Comparison of ENCODE assay signal across 8 mouse cellular contexts in genomic region chr5:30887331-30887761, GRCm38 (mm10). TPM values are rescaled to one million over a fixed set of nuclear protein-coding genes. Genes with fewer than 3 reads are reported as not detected.
DNase-seq lines count a peak whose midpoint lies in the region; ATAC-seq and TF ChIP-seq lines count a peak whose summit lies in the region.

No protein-coding gene starts in this region.

- peaks cover 2 to 5% of the 10 kb centered on the region in 2 experiments; a peak in 2 of 4 replicates for H3K4me1 ChIP-seq in ES-E14 (ENCODE audit: control insufficient read depth in 2 of 2, insufficient read depth in 2 of 2, low read length in 2 of 2, poor library complexity in 1 of 2)
- H3K4me1 ChIP-seq in bone marrow macrophage, adult 2 months (ENCODE audit: control insufficient read depth, insufficient read depth, low read length): peaks cover 8% of the 10 kb centered on the region
- peaks cover 12% of the 10 kb centered on the region for H3K4me1 ChIP-seq in embryonic facial prominence, embryonic 14.5 days (ENCODE audit: control insufficient read depth, insufficient read depth, low read length)

- no peaks in the 10 kb centered on the region for H3K9me3 ChIP-seq in ES-E14 (ENCODE audit: control insufficient read depth, insufficient read depth, low read depth, low read length)
- H3K9me3 ChIP-seq in embryonic facial prominence, embryonic 14.5 days (ENCODE audit: control insufficient read depth, low read length): no peaks in the 10 kb centered on the region

- TF ChIP-seq POLR2A in bone marrow macrophage, adult 2 months (IDR thresholded peaks at IDR 0.05; ENCODE audit: borderline replicate concordance, low read depth, low read length): no peak

- in situ Hi-C loops in ES-E14 (cut with MboI; ENCODE audit: low sequenced_read_pairs in 2 of 2, unreplicated experiment in 2 of 2): no loop called here

- intact Hi-C loops in heart, postnatal 10 days (cut with DNase I): no loop called here

- peak; percentile 91 for DNase-seq in ES-E14 (ENCODE audit: low read depth, low spot score)
- peak; percentile 93 for DNase-seq in embryonic facial prominence, embryonic 14.5 days (ENCODE audit: low spot score)
- DNase-seq in heart, postnatal 10 days: peak; percentile 74 to 75
- DNase-seq in left cerebral cortex, adult 18-20 months (ENCODE audit: low spot score in 2 of 2): peak; percentile 38 to 41
- DNase-seq in right cerebral cortex, postnatal 10 days (ENCODE audit: low spot score in 2 of 2): peak; percentile 75 to 83
- DNase-seq in urinary bladder, postnatal 36 days (ENCODE audit: low spot score in 2 of 2): peak; percentile 55 to 64

- peak overlapping the region; percentile 69 for H3K9ac ChIP-seq in ES-E14 (ENCODE audit: insufficient read depth, low read depth, low read length, poor library complexity, severe bottlenecking)
- peak overlapping the region; percentile 82 for H3K9ac ChIP-seq in embryonic facial prominence, embryonic 14.5 days (ENCODE audit: low read depth, low read length)

- TF ChIP-seq CTCF in bone marrow macrophage, adult 2 months (IDR thresholded peaks at IDR 0.05; ENCODE audit: low read depth, low read length): no peak

- ATAC-seq in embryonic facial prominence, embryonic 14.5 days (ENCODE audit: low read depth): peak; percentile 58
- ATAC-seq in megakaryocyte, adult 5-6 weeks (ENCODE audit: poor library complexity, severe bottlenecking): peak; percentile 66

- H3K27ac ChIP-seq in ES-E14 (ENCODE audit: insufficient read depth, low read depth, low read length, poor library complexity, severe bottlenecking): peak overlapping the region; percentile 52
- peak overlapping the region; percentile 45 for H3K27ac ChIP-seq in bone marrow macrophage, adult 2 months (ENCODE audit: insufficient read depth, low read depth, low read length)
- peak overlapping the region; percentile 97 for H3K27ac ChIP-seq in embryonic facial prominence, embryonic 14.5 days (replicated peaks; ENCODE audit: low read depth, low read length)

- no peaks in the 10 kb centered on the region for H3K27me3 ChIP-seq in embryonic facial prominence, embryonic 14.5 days (replicated peaks; ENCODE audit: control insufficient read depth, insufficient read depth, low read length)

- peaks cover 16% of the 10 kb centered on the region for H3K36me3 ChIP-seq in ES-E14 (ENCODE audit: control insufficient read depth, insufficient read depth, low read length, poor library complexity, severe bottlenecking)
- peaks cover 16% of the 10 kb centered on the region for H3K36me3 ChIP-seq in embryonic facial prominence, embryonic 14.5 days (ENCODE audit: control insufficient read depth, insufficient read depth, low read length)

- H3K4me2 ChIP-seq in embryonic facial prominence, embryonic 14.5 days (ENCODE audit: low read depth, low read length): peak overlapping the region; percentile 79

- peak overlapping the region; percentile 74 to 78 for H3K4me3 ChIP-seq in ES-E14 (ENCODE audit: insufficient read depth in 1 of 2, low read depth in 1 of 2, low read length in 2 of 2, poor library complexity in 1 of 2, severe bottlenecking in 1 of 2)
- peak overlapping the region; percentile 85 for H3K4me3 ChIP-seq in bone marrow macrophage, adult 2 months (ENCODE audit: insufficient read depth, low read length)
- peak overlapping the region; percentile 66 for H3K4me3 ChIP-seq in embryonic facial prominence, embryonic 14.5 days (ENCODE audit: low read depth, low read length)

- 1% methylated on average over 19 of the region's 19 CpGs for WGBS in embryonic facial prominence, embryonic 14.5 days

TF ChIP-seq in ES-E14, 5 proteins besides CTCF, POLR2A, EP300 and RAD21:
- TF ChIP-seq ZNF384 (IDR thresholded peaks at IDR 0.05; ENCODE audit: low read depth, low read length) (peak; percentile 89), CHD2 (IDR thresholded peaks at IDR 0.05; ENCODE audit: low read depth, low read length) (no peak)
TF ChIP-seq in ES-E14: peak in this region for 1.

RNA-seq across cellular contexts. Expression of gene Agbl5, which starts 1.1 kb away (rescaled TPM):
- 17.0 and 19.7 TPM in 2 replicates for total RNA-seq in ES-E14 (2012; rRNA removed)
- polyA plus RNA-seq in bone marrow macrophage, adult 2 months (2012; ENCODE audit: insufficient read depth, insufficient read length, missing spikeins): 5.8 and 6.5 TPM in 2 replicates
- polyA plus RNA-seq in embryonic facial prominence, embryonic 14.5 days (2014; fragmentation: Nextera tagmentation; extraction: Ambion mirVana): 17.4 and 22.4 TPM in 2 replicates
- 1 to 10 TPM; 9.4 to 9.7 TPM for total RNA-seq in heart, postnatal 10 days (2021)
- total RNA-seq in left cerebral cortex, adult 18-20 months (2021): 10 to 100 TPM; 15.6 to 16.4 TPM
- 5.7 and 7.1 TPM in 2 replicates for total RNA-seq in megakaryocyte, adult 5-6 weeks (2015)
- total RNA-seq in megakaryocyte, adult 5-6 weeks (2017): 3.6 and 3.9 TPM in 2 replicates

RNA-seq across cellular contexts. Expression of gene Tmem214, which starts 19.5 kb away (rescaled TPM):
- 66.9 and 90.3 TPM in 2 replicates for total RNA-seq in ES-E14 (2012; rRNA removed)
- 43.0 and 57.9 TPM in 2 replicates for polyA plus RNA-seq in bone marrow macrophage, adult 2 months (2012; ENCODE audit: insufficient read depth, insufficient read length, missing spikeins)
- polyA plus RNA-seq in embryonic facial prominence, embryonic 14.5 days (2014; fragmentation: Nextera tagmentation; extraction: Ambion mirVana): 77.1 and 77.2 TPM in 2 replicates
- 10 to 100 TPM; 48.9 TPM for total RNA-seq in heart, postnatal 10 days (2021)
- total RNA-seq in left cerebral cortex, adult 18-20 months (2021): 10 to 100 TPM; 63.7 to 68.0 TPM
- 11.9 and 20.2 TPM in 2 replicates for total RNA-seq in megakaryocyte, adult 5-6 weeks (2015)
- 14.0 and 16.9 TPM in 2 replicates for total RNA-seq in megakaryocyte, adult 5-6 weeks (2017)

RNA-seq across cellular contexts. Expression of gene Ost4, which starts 20.2 kb away (rescaled TPM):
- 203 and 229 TPM in 2 replicates for total RNA-seq in ES-E14 (2012; rRNA removed)
- 317 and 358 TPM in 2 replicates for polyA plus RNA-seq in bone marrow macrophage, adult 2 months (2012; ENCODE audit: insufficient read depth, insufficient read length, missing spikeins)
- 507 and 572 TPM in 2 replicates for polyA plus RNA-seq in embryonic facial prominence, embryonic 14.5 days (2014; fragmentation: Nextera tagmentation; extraction: Ambion mirVana)
- 100 to 1,000 TPM; 162 to 178 TPM for total RNA-seq in heart, postnatal 10 days (2021)
- total RNA-seq in left cerebral cortex, adult 18-20 months (2021): 100 to 1,000 TPM; 103 to 111 TPM
- 342 and 413 TPM in 2 replicates for total RNA-seq in megakaryocyte, adult 5-6 weeks (2015)
- 286 and 294 TPM in 2 replicates for total RNA-seq in megakaryocyte, adult 5-6 weeks (2017)

RNA-seq across cellular contexts. Expression of gene Emilin1, which starts 25.9 kb away (rescaled TPM):
- 14.3 and 16.6 TPM in 2 replicates for total RNA-seq in ES-E14 (2012; rRNA removed)
- 29.1 and 37.2 TPM in 2 replicates for polyA plus RNA-seq in bone marrow macrophage, adult 2 months (2012; ENCODE audit: insufficient read depth, insufficient read length, missing spikeins)
- polyA plus RNA-seq in embryonic facial prominence, embryonic 14.5 days (2014; fragmentation: Nextera tagmentation; extraction: Ambion mirVana): 200 and 225 TPM in 2 replicates
- total RNA-seq in heart, postnatal 10 days (2021): 10 to 100 TPM; 68.4 to 76.3 TPM
- total RNA-seq in left cerebral cortex, adult 18-20 months (2021): 1 to 10 TPM; 2.6 to 3.6 TPM
- 20.2 and 20.3 TPM in 2 replicates for total RNA-seq in megakaryocyte, adult 5-6 weeks (2015)
- total RNA-seq in megakaryocyte, adult 5-6 weeks (2017): 25.5 and 35.5 TPM in 2 replicates

RNA-seq across cellular contexts. Expression of gene Khk, which starts 33.9 kb away (rescaled TPM):
- total RNA-seq in ES-E14 (2012; rRNA removed): 14.9 and 21.2 TPM in 2 replicates
- 29.8 and 38.9 TPM in 2 replicates for polyA plus RNA-seq in bone marrow macrophage, adult 2 months (2012; ENCODE audit: insufficient read depth, insufficient read length, missing spikeins)
- polyA plus RNA-seq in embryonic facial prominence, embryonic 14.5 days (2014; fragmentation: Nextera tagmentation; extraction: Ambion mirVana): 22.1 and 24.7 TPM in 2 replicates
- 10 to 100 TPM in 1 of 2 experiments, 1 to 10 TPM in 1; 9.5 to 12.7 TPM for total RNA-seq in heart, postnatal 10 days (2021)
- 10 to 100 TPM; 15.8 to 19.3 TPM for total RNA-seq in left cerebral cortex, adult 18-20 months (2021)
- 92.3 and 93.8 TPM in 2 replicates for total RNA-seq in megakaryocyte, adult 5-6 weeks (2015)
- 52.7 and 70.7 TPM in 2 replicates for total RNA-seq in megakaryocyte, adult 5-6 weeks (2017)

Comparison
In these comparisons a context has a peak if more than half of its experiments do, and no peak if none do; other contexts are left out.
1. Peak in every context shown above with its lines: DNase-seq, ATAC-seq, H3K4me3 ChIP-seq and H3K27ac ChIP-seq.
2. DNase-seq: peak in every context shown above with its lines; median percentile 93 in embryonic facial prominence, embryonic 14.5 days; 91 in ES-E14; 79 in right cerebral cortex, postnatal 10 days; 74 in heart, postnatal 10 days; 60 in urinary bladder, postnatal 36 days; 40 in left cerebral cortex, adult 18-20 months.
3. H3K27ac ChIP-seq: peak in every context shown above with its lines; median percentile 97 in embryonic facial prominence, embryonic 14.5 days; 52 in ES-E14; 45 in bone marrow macrophage, adult 2 months.